Mouse (Mus musculus): ENCODE measurements around the gene Hjurp. TPM values are rescaled to one million over a fixed set of nuclear protein-coding genes. Genes with fewer than 3 reads are reported as not detected.

Hjurp gene
- total and polyA plus RNA-seq, 2 experiments, result 32.8 to 90.1 TPM

DNA sequence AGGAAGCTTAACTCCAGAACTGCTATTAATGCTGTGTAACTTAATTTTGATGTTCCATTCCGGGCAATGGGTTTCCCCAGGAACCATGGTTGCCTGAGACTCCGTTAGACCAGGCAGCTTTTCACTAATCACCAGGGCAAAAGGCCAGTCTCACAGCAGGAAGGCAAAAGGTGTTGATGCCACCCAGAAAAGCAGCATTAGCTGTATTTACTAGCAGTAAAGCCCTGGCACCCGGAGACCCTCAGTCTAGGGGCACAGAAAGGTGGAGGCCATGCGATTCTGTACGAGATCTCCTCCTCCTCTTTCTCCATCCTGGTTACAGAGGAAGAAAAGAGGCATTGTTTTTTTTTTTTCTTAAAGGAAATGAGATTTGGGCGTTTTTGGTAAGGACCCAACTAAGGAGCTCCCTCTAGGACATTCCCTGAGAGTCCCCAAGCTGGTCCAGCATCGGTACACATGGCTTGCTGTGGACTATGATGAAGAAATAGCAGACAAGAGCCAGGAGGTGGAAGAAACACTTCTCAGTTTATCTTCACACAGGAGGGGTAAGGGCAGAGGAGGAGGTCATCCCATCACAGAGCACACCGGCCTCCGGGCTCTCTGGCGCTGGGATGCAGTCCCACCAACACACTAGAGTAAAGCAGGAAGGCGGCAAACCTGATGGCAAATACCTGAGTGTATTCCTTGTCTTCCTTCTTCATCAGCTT lies 2.9 kb downstream of the Hjurp start:
- H3K4me1 ChIP-seq (ENCODE audit: control insufficient read depth, insufficient read depth, low read length), result peaks cover 33% of the 10 kb centered on the region
- H3K9ac ChIP-seq (ENCODE audit: low read depth, low read length), result 0 out of 2 replicates have a peak overlapping the region, but pooled peaks have one; percentile 4
- peaks cover 21% of the 10 kb centered on the region for H3K79me2 ChIP-seq (ENCODE audit: control insufficient read depth, insufficient read depth, low read length)
- no peak for TF ChIP-seq CTCF (IDR thresholded peaks at IDR 0.05; ENCODE audit: low read depth, low read length)
- TF ChIP-seq POLR2A (IDR thresholded peaks at IDR 0.05; ENCODE audit: extremely low read depth, insufficient read depth, low read length), result no peak
- no peak overlapping the region for H3K4me3 ChIP-seq (ENCODE audit: insufficient read depth, low read depth, low read length)
- DNase-seq (ENCODE audit: extremely low read depth, low read depth, low spot score), result peak; percentile 62
- WGBS, result 66% methylated on average over 11 of the region's 11 CpGs
- no peaks in the 10 kb centered on the region for H3K27me3 ChIP-seq (ENCODE audit: control insufficient read depth, insufficient read depth, low read length)
- no peak overlapping the region; the same call in 1 of the 2 replicates for H3K27ac ChIP-seq (replicated peaks; ENCODE audit: insufficient read depth, low read depth, low read length)
- peaks cover 16% of the 10 kb centered on the region for H3K36me3 ChIP-seq (ENCODE audit: control insufficient read depth, insufficient read depth, low read length)

DNA sequence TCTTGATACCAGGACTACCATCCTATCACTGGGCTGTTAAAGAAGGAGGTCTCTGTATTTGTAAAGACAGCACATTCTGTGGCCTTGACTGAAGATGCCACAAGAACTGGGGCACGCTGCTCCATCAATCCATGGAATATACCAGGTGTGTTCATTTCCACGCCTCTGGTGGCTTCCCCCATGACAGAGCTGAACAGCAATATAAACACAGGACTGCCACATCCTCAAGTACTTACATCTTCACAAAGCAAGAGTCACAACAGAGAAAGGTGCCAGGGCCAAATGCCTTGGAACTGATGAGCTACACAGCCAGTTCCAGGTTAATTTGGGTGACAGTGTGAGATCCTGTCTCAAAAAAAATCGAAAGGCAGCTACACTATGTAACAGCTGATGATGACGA lies 3.6 kb downstream of the Hjurp start:
- WGBS, result 78% methylated on average over 4 of the region's 4 CpGs
- Histone ChIP-seq H3K4me3 (ENCODE audit: insufficient read depth, low read depth, low read length) (no peak overlapping the region), H3K4me1 (ENCODE audit: control insufficient read depth, insufficient read depth, low read length) (peaks cover 34% of the 10 kb centered on the region), H3K9ac (ENCODE audit: low read depth, low read length) (no peak overlapping the region), H3K36me3 (ENCODE audit: control insufficient read depth, insufficient read depth, low read length) (peaks cover 22% of the 10 kb centered on the region), H3K27ac (replicated peaks; ENCODE audit: insufficient read depth, low read depth, low read length) (0 out of 2 replicates have a peak overlapping the region, but pooled peaks have one; percentile 3), H3K27me3 (ENCODE audit: control insufficient read depth, insufficient read depth, low read length) (no peaks in the 10 kb centered on the region), H3K79me2 (ENCODE audit: control insufficient read depth, insufficient read depth, low read length) (peaks cover 21% of the 10 kb centered on the region)
- peak; percentile 64 for DNase-seq (ENCODE audit: extremely low read depth, low read depth, low spot score)
- TF ChIP-seq CTCF (IDR thresholded peaks at IDR 0.05; ENCODE audit: low read depth, low read length) (no peak), POLR2A (IDR thresholded peaks at IDR 0.05; ENCODE audit: extremely low read depth, insufficient read depth, low read length) (no peak)

DNA sequence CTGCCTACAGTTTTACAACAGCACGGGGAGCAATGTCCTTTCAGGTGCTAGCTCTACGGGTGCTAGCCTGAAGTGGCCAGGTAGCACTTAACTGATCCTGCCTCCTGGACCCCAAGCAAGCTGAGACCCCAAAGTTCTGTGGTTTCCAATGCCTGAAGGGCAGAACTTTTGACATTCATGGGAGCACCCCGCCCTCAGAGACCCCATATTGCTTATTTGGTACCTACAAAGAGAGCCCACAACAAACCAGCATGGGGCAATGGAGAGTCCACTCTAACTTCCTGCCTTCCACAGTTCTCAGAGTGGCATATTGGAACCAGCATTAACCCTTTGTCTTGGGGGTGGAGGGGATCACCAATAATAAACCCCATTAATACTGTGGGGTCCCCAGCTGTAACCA lies 4.1 kb downstream of the Hjurp start:
- WGBS, result 96% methylated on average over 3 of the region's 3 CpGs
- Histone ChIP-seq H3K4me3 (ENCODE audit: insufficient read depth, low read depth, low read length) (no peak overlapping the region), H3K36me3 (ENCODE audit: control insufficient read depth, insufficient read depth, low read length) (peaks cover 26% of the 10 kb centered on the region), H3K27me3 (ENCODE audit: control insufficient read depth, insufficient read depth, low read length) (no peaks in the 10 kb centered on the region), H3K79me2 (ENCODE audit: control insufficient read depth, insufficient read depth, low read length) (peaks cover 21% of the 10 kb centered on the region), H3K4me1 (ENCODE audit: control insufficient read depth, insufficient read depth, low read length) (peaks cover 38% of the 10 kb centered on the region), H3K27ac (replicated peaks; ENCODE audit: insufficient read depth, low read depth, low read length) (no peak overlapping the region), H3K9ac (ENCODE audit: low read depth, low read length) (no peak overlapping the region)
- TF ChIP-seq CTCF (IDR thresholded peaks at IDR 0.05; ENCODE audit: low read depth, low read length) (no peak), POLR2A (IDR thresholded peaks at IDR 0.05; ENCODE audit: extremely low read depth, insufficient read depth, low read length) (no peak)
- no peak for DNase-seq (ENCODE audit: extremely low read depth, low read depth, low spot score)

DNA sequence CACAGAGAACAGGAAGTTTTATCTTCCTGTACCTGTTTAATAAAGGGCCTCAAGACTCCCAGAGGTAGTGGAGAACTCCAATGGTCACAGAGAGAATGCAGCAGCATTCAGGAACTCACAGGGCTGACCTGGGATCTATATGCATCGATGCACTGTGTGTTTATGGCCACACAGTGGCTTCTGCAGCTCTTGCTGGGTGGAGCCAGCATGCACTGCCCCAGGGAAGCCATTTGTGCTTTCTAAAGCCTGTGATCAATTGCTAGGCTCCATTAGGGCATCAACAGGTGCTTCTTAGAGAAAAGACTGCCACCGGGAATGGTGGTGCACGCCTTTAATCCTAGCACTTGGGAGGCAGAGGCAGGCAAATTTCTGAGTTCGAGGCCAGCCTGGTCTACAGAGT lies 4.6 kb downstream of the Hjurp start:
- peaks cover 28% of the 10 kb centered on the region for H3K36me3 ChIP-seq (ENCODE audit: control insufficient read depth, insufficient read depth, low read length)
- H3K27me3 ChIP-seq (ENCODE audit: control insufficient read depth, insufficient read depth, low read length), result no peaks in the 10 kb centered on the region
- H3K4me3 ChIP-seq (ENCODE audit: insufficient read depth, low read depth, low read length), result no peak overlapping the region
- H3K79me2 ChIP-seq (ENCODE audit: control insufficient read depth, insufficient read depth, low read length), result peaks cover 21% of the 10 kb centered on the region
- no peak for DNase-seq (ENCODE audit: extremely low read depth, low read depth, low spot score)
- no peak overlapping the region for H3K9ac ChIP-seq (ENCODE audit: low read depth, low read length)
- WGBS, result 65% methylated on average over 4 of the region's 4 CpGs
- TF ChIP-seq POLR2A (IDR thresholded peaks at IDR 0.05; ENCODE audit: extremely low read depth, insufficient read depth, low read length), result no peak
- TF ChIP-seq CTCF (IDR thresholded peaks at IDR 0.05; ENCODE audit: low read depth, low read length), result no peak
- H3K4me1 ChIP-seq (ENCODE audit: control insufficient read depth, insufficient read depth, low read length), result peaks cover 38% of the 10 kb centered on the region
- no peak overlapping the region for H3K27ac ChIP-seq (replicated peaks; ENCODE audit: insufficient read depth, low read depth, low read length)

DNA sequence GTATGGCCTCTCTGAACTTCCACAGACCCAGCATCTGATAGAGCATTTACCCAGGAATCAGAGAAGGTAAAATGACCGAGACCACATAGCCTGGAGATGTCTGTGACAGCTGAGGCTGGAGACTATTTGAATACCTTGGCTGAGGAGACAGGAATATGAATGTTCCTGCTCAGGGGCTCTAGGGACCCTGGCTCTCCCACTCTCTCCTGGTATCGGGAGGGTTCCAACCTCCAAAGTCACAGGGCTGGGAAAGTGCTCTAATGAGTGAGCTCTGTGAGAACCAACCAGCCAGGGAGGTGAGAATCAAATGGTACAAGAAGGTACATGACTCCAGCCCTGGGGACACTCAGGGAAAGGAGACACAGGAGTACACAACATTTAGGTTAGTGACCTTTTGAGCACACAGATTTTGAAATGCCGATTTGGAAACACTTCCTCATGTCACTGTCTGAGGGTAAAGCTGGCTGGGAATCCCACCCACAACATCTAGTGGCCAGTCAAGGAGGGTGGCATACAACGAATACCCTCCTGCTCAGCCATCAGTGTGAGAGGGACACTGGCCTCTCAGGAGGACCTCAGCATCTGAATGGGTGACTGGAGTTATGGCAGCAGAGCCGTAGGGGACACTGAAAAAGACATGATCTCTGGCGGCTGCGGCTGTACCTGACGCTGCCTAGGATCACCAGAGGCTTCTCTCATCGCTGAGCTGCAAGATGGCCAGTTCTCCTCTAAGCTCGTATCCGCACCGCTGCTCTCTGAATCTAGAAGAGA lies 7.7 kb downstream of the Hjurp start:
- H3K27me3 ChIP-seq (ENCODE audit: control insufficient read depth, insufficient read depth, low read length), result no peaks in the 10 kb centered on the region
- peak overlapping the region; percentile 7; the same call in 1 of the 2 replicates for H3K9ac ChIP-seq (ENCODE audit: low read depth, low read length)
- peak overlapping the region; percentile 72 for H3K27ac ChIP-seq (replicated peaks; ENCODE audit: insufficient read depth, low read depth, low read length)
- peaks cover 17% of the 10 kb centered on the region; the same call in 1 of the 2 replicates for H3K79me2 ChIP-seq (ENCODE audit: control insufficient read depth, insufficient read depth, low read length)
- WGBS, result 72% methylated on average over 12 of the region's 12 CpGs
- TF ChIP-seq POLR2A (IDR thresholded peaks at IDR 0.05; ENCODE audit: extremely low read depth, insufficient read depth, low read length) (no peak), CTCF (IDR thresholded peaks at IDR 0.05; ENCODE audit: low read depth, low read length) (no peak)
- peaks cover 30% of the 10 kb centered on the region for H3K4me1 ChIP-seq (ENCODE audit: control insufficient read depth, insufficient read depth, low read length)
- peak; percentile 99 for DNase-seq (ENCODE audit: extremely low read depth, low read depth, low spot score)
- H3K4me3 ChIP-seq (ENCODE audit: insufficient read depth, low read depth, low read length), result no peak overlapping the region
- H3K36me3 ChIP-seq (ENCODE audit: control insufficient read depth, insufficient read depth, low read length), result peaks cover 55% of the 10 kb centered on the region

Measured in liver, adult 2 months (tissue).